Mouse (Mus musculus): ENCODE measurements around the gene Rho. TPM values are rescaled to one million over a fixed set of nuclear protein-coding genes. Genes with fewer than 3 reads are reported as not detected.

Gene Rho
- total RNA-seq, 2 experiments from 2014 or later, result not detected

- no peak for ATAC-seq (replicated peaks; ENCODE audit: low FRiP score, poor library complexity, severe bottlenecking)
Measured at GRCm38 (mm10) chr6:115914511-115915202, 16.9 kb upstream of the Rho start.

GRCm38 (mm10) chr6:115915601-115916445 is 15.7 kb upstream of the Rho start:
- no peak for ATAC-seq (replicated peaks; ENCODE audit: low FRiP score, poor library complexity, severe bottlenecking)

GRCm38 (mm10) chr6:115916611-115917010 is 14.9 kb upstream of the Rho start:
- no peak for ATAC-seq (replicated peaks; ENCODE audit: low FRiP score, poor library complexity, severe bottlenecking)

GRCm38 (mm10) chr6:115918615-115919014 is 12.9 kb upstream of the Rho start:
- ATAC-seq (replicated peaks; ENCODE audit: low FRiP score, poor library complexity, severe bottlenecking), result no peak

- no peak for ATAC-seq (replicated peaks; ENCODE audit: low FRiP score, poor library complexity, severe bottlenecking)
Measured at GRCm38 (mm10) chr6:115919876-115920275, 11.7 kb upstream of the Rho start.

GRCm38 (mm10) chr6:115924829-115925228 is 6.7 kb upstream of the Rho start:
- no peak for ATAC-seq (replicated peaks; ENCODE audit: low FRiP score, poor library complexity, severe bottlenecking)

- no peak for ATAC-seq (replicated peaks; ENCODE audit: low FRiP score, poor library complexity, severe bottlenecking)
Measured at GRCm38 (mm10) chr6:115926416-115926815, 5.1 kb upstream of the Rho start.

- ATAC-seq (replicated peaks; ENCODE audit: low FRiP score, poor library complexity, severe bottlenecking), result no peak
Measured at GRCm38 (mm10) chr6:115927292-115928242, 4.0 kb upstream of the Rho start.

GRCm38 (mm10) chr6:115930018-115930417 is 1.5 kb upstream of the Rho start:
- no peak for ATAC-seq (replicated peaks; ENCODE audit: low FRiP score, poor library complexity, severe bottlenecking)

- no peak for ATAC-seq (replicated peaks; ENCODE audit: low FRiP score, poor library complexity, severe bottlenecking)
Measured at GRCm38 (mm10) chr6:115932391-115932790, 843 bp downstream of the Rho start.

- no peak for ATAC-seq (replicated peaks; ENCODE audit: low FRiP score, poor library complexity, severe bottlenecking)
Measured at GRCm38 (mm10) chr6:115935544-115935943, 4.0 kb downstream of the Rho start.

GRCm38 (mm10) chr6:115938011-115938410 is 6.5 kb downstream of the Rho start:
- no peak for ATAC-seq (replicated peaks; ENCODE audit: low FRiP score, poor library complexity, severe bottlenecking)

GRCm38 (mm10) chr6:115938798-115939197 is 7.2 kb downstream of the Rho start:
- no peak for ATAC-seq (replicated peaks; ENCODE audit: low FRiP score, poor library complexity, severe bottlenecking)

GRCm38 (mm10) chr6:115940603-115941002 is 9.1 kb downstream of the Rho start:
- ATAC-seq (replicated peaks; ENCODE audit: low FRiP score, poor library complexity, severe bottlenecking), result no peak

- ATAC-seq (replicated peaks; ENCODE audit: low FRiP score, poor library complexity, severe bottlenecking), result no peak
Measured at GRCm38 (mm10) chr6:115941128-115941527, 9.6 kb downstream of the Rho start.

GRCm38 (mm10) chr6:115943498-115944427 is 12.2 kb downstream of the Rho start:
- ATAC-seq (replicated peaks; ENCODE audit: low FRiP score, poor library complexity, severe bottlenecking), result no peak

- ATAC-seq (replicated peaks; ENCODE audit: low FRiP score, poor library complexity, severe bottlenecking), result no peak
Measured at GRCm38 (mm10) chr6:115944638-115945037, 13.1 kb downstream of the Rho start, which contains the start of gene H1foo. TSS of gene H1foo (plus strand) at chr6:115944938.

- no peak for ATAC-seq (replicated peaks; ENCODE audit: low FRiP score, poor library complexity, severe bottlenecking)
Measured at GRCm38 (mm10) chr6:115945633-115946032, 14.1 kb downstream of the Rho start.

- no peak for ATAC-seq (replicated peaks; ENCODE audit: low FRiP score, poor library complexity, severe bottlenecking)
Measured at GRCm38 (mm10) chr6:115946389-115946788, 14.8 kb downstream of the Rho start.
